Mouse (Mus musculus): ENCODE results near the gene A630089N07Rik. TPM values are rescaled to one million over a fixed set of nuclear protein-coding genes. Genes with fewer than 3 reads are reported as not detected.

Gene A630089N07Rik
- polyA plus RNA-seq, 1 experiment from 2014 or later, result 31.9 TPM

Other genes starting within 250 kb of the A630089N07Rik start
- 10.3 and 10.7 TPM in 2 replicates for gene Prdm15, start 230.6 kb downstream of the A630089N07Rik start, polyA plus RNA-seq (2014; fragmentation: Nextera tagmentation; extraction: Ambion mirVana)
- 15.3 and 17.9 TPM in 2 replicates for gene C2cd2, start 119.9 kb downstream of the A630089N07Rik start, polyA plus RNA-seq (2014; fragmentation: Nextera tagmentation; extraction: Ambion mirVana)
- 13.5 and 14.2 TPM in 2 replicates for gene Zbtb21, start 119.8 kb downstream of the A630089N07Rik start, polyA plus RNA-seq (2014; fragmentation: Nextera tagmentation; extraction: Ambion mirVana)
- gene B230307C23Rik, start 85.1 kb downstream of the A630089N07Rik start, polyA plus RNA-seq (2014; fragmentation: Nextera tagmentation; extraction: Ambion mirVana), result 23.4 and 29.2 TPM in 2 replicates